Mouse (Mus musculus) MEL (cell line): ENCODE results near the gene Agl. TPM values are rescaled to one million over a fixed set of nuclear protein-coding genes. Genes with fewer than 3 reads are reported as not detected.

Source experiments
- DNase-seq: peaks from one replicate; pipeline ENCODE4 v3.0.0; 2011; ENCODE audit warnings: low read depth, low spot score
- H3K27ac ChIP-seq: 2 replicates; pipeline ENCODE4 v1.5.1; 2012; ENCODE audit warnings: low read depth, mild to moderate bottlenecking, control low read depth, low read length, moderate library complexity; ENCODE audit not compliant: control insufficient read depth
- H3K27me3 ChIP-seq, 2 experiments: fragments of 150-350 bp in 1 of 2; sonication (generic) in 1 of 2; 2 replicates each; pipeline ENCODE4 v1.6.1; 2012; ENCODE audit warnings: low read length in 2 of 2, mild to moderate bottlenecking in 2 of 2, improper control_type of control experiment in 1 of 2, moderate library complexity in 1 of 2; ENCODE audit not compliant: insufficient read depth in 2 of 2, control insufficient read depth in 1 of 2
- H3K36me3 ChIP-seq, 2 experiments: 2 replicates each; pipeline ENCODE4 v1.6.1; 2012 to 2014; ENCODE audit warnings: low read length in 2 of 2, improper control_type of control experiment in 1 of 2, inconsistent platforms in 1 of 2, mild to moderate bottlenecking in 1 of 2; ENCODE audit not compliant: insufficient read depth in 2 of 2, control insufficient read depth in 1 of 2
- H3K4me1 ChIP-seq, 2 experiments: fragments of 150-350 bp in 1 of 2; sonication (generic) in 1 of 2; 2 replicates each; pipeline ENCODE4 v1.6.1; 2012; ENCODE audit warnings: low read length in 2 of 2, improper control_type of control experiment in 1 of 2, mild to moderate bottlenecking in 1 of 2; ENCODE audit not compliant: insufficient read depth in 2 of 2, control insufficient read depth in 1 of 2
- H3K4me3 ChIP-seq, 2 experiments: fragments of 150-350 bp in 1 of 2; sonication (generic) in 1 of 2; 2 replicates each; pipeline ENCODE4 v1.5.1; 2012; ENCODE audit warnings: low read depth in 2 of 2, low read length in 2 of 2, mild to moderate bottlenecking in 2 of 2, moderate library complexity in 2 of 2, control low read depth in 1 of 2, improper control_type of control experiment in 1 of 2; ENCODE audit not compliant: control insufficient read depth in 1 of 2, insufficient read depth in 1 of 2
- H3K79me2 ChIP-seq: 2 replicates; pipeline ENCODE4 v1.6.1; 2012; ENCODE audit warnings: mild to moderate bottlenecking, low read length, moderate library complexity; ENCODE audit not compliant: control insufficient read depth, poor library complexity, insufficient read depth
- H3K9ac ChIP-seq: 2 replicates; pipeline ENCODE4 v1.6.1; 2012; ENCODE audit warnings: low read depth, mild to moderate bottlenecking, control low read depth, low read length, moderate library complexity; ENCODE audit not compliant: control insufficient read depth, poor library complexity, severe bottlenecking
- H3K9me3 ChIP-seq: fragments of 150-350 bp; sonication (generic); replicated peaks from 2 replicates; pipeline ENCODE4 v1.6.1; 2012; ENCODE audit warnings: mild to moderate bottlenecking, low read length, improper control_type of control experiment, moderate library complexity; ENCODE audit not compliant: insufficient read depth
- CHD1 ChIP-seq: IDR thresholded peaks from 2 replicates; pipeline ENCODE4 v1.6.1; 2012; ENCODE audit warnings: low read depth, mild to moderate bottlenecking, inconsistent platforms, low read length, improper control_type of control experiment
- CHD2 ChIP-seq: IDR thresholded peaks from 2 replicates; pipeline ENCODE4 v1.6.1; 2011; ENCODE audit warnings: low read length, improper control_type of control experiment
- E2F4 ChIP-seq: IDR thresholded peaks from 2 replicates; pipeline ENCODE4 v1.6.1; 2011; ENCODE audit warnings: low read depth, low read length, improper control_type of control experiment, borderline replicate concordance
- ELF1 ChIP-seq: IDR thresholded peaks from 2 replicates; pipeline ENCODE4 v1.6.1; 2014; ENCODE audit warnings: low read depth, mild to moderate bottlenecking, inconsistent platforms, low read length, improper control_type of control experiment, moderate library complexity
- EP300 ChIP-seq, 2 experiments: IDR thresholded peaks; 2 replicates each; pipeline ENCODE4 v1.6.1; 2011; ENCODE audit warnings: improper control_type of control experiment in 2 of 2, low read length in 2 of 2, low read depth in 1 of 2, mild to moderate bottlenecking in 1 of 2
- ETS1 ChIP-seq: IDR thresholded peaks from 2 replicates; pipeline ENCODE4 v1.6.1; 2012; ENCODE audit warnings: low read depth, mild to moderate bottlenecking, inconsistent platforms, low read length, improper control_type of control experiment, moderate library complexity
- GABPA ChIP-seq: IDR thresholded peaks from 2 replicates; pipeline ENCODE4 v1.6.1; 2012; ENCODE audit warnings: low read depth, mild to moderate bottlenecking, inconsistent platforms, low read length, improper control_type of control experiment, moderate library complexity
- GATA1 ChIP-seq: IDR thresholded peaks from 2 replicates; pipeline ENCODE4 v1.6.1; 2011; ENCODE audit warnings: low read depth, low read length, improper control_type of control experiment
- HCFC1 ChIP-seq: IDR thresholded peaks from 2 replicates; pipeline ENCODE4 v1.6.1; 2012; ENCODE audit warnings: low read depth, mild to moderate bottlenecking, inconsistent platforms, low read length, improper control_type of control experiment, moderate library complexity
- MAFK ChIP-seq: IDR thresholded peaks from 2 replicates; pipeline ENCODE4 v1.6.1; 2011; ENCODE audit warnings: low read depth, mild to moderate bottlenecking, low read length, improper control_type of control experiment, borderline replicate concordance
- MAX ChIP-seq: IDR thresholded peaks from 2 replicates; pipeline ENCODE4 v1.6.1; 2011; ENCODE audit warnings: low read length, improper control_type of control experiment
- MAZ ChIP-seq: IDR thresholded peaks from 2 replicates; pipeline ENCODE4 v1.6.1; 2012; ENCODE audit warnings: low read depth, mild to moderate bottlenecking, inconsistent platforms, low read length, improper control_type of control experiment
- MXI1 ChIP-seq: IDR thresholded peaks from 2 replicates; pipeline ENCODE4 v1.6.1; 2011; ENCODE audit warnings: mild to moderate bottlenecking, low read depth, low read length, improper control_type of control experiment
- NELFE ChIP-seq: IDR thresholded peaks from 2 replicates; pipeline ENCODE4 v1.6.1; 2011; ENCODE audit warnings: low read depth, low read length, improper control_type of control experiment
- NRF1 ChIP-seq: IDR thresholded peaks from 2 replicates; pipeline ENCODE4 v1.6.1; 2014; ENCODE audit warnings: low read depth, mild to moderate bottlenecking, inconsistent platforms, low read length, improper control_type of control experiment, moderate library complexity; ENCODE audit not compliant: poor library complexity, insufficient read depth, severe bottlenecking
- POLR2A ChIP-seq, 2 experiments: IDR thresholded peaks; 2 replicates each; pipeline ENCODE4 v1.6.1; 2011 to 2012; ENCODE audit warnings: low read length in 2 of 2, mild to moderate bottlenecking in 2 of 2, control low read depth in 1 of 2, improper control_type of control experiment in 1 of 2, low read depth in 1 of 2, moderate library complexity in 1 of 2; ENCODE audit not compliant: control insufficient read depth in 1 of 2, insufficient read depth in 1 of 2, poor library complexity in 1 of 2
- POLR2AphosphoS2 ChIP-seq: IDR thresholded peaks from 2 replicates; pipeline ENCODE4 v1.6.1; 2011; ENCODE audit warnings: low read length, improper control_type of control experiment
- POLR2AphosphoS5 ChIP-seq: IDR thresholded peaks from 2 replicates; pipeline ENCODE4 v1.6.1; 2012; ENCODE audit warnings: low read depth, borderline replicate concordance, mild to moderate bottlenecking, inconsistent platforms, low read length, moderate library complexity, mixed read lengths
- RCOR1 ChIP-seq: IDR thresholded peaks from 2 replicates; pipeline ENCODE4 v1.6.1; 2012; ENCODE audit warnings: low read depth, mild to moderate bottlenecking, inconsistent platforms, low read length, improper control_type of control experiment
- SIN3A ChIP-seq: IDR thresholded peaks from 2 replicates; pipeline ENCODE4 v1.6.1; 2012; ENCODE audit warnings: low read length, improper control_type of control experiment, inconsistent platforms
- SMC3 ChIP-seq: IDR thresholded peaks from 2 replicates; pipeline ENCODE4 v1.6.1; 2011; ENCODE audit warnings: low read depth, low read length, improper control_type of control experiment
- TCF12 ChIP-seq: IDR thresholded peaks from 2 replicates; pipeline ENCODE4 v1.6.1; 2014; ENCODE audit warnings: low read depth, mild to moderate bottlenecking, inconsistent platforms, low read length, improper control_type of control experiment, moderate library complexity
- UBTF ChIP-seq: IDR thresholded peaks from 2 replicates; pipeline ENCODE4 v1.6.1; 2012; ENCODE audit warnings: low read depth, mild to moderate bottlenecking, inconsistent platforms, low read length, improper control_type of control experiment, moderate library complexity, borderline replicate concordance; ENCODE audit not compliant: insufficient read depth
- USF1 ChIP-seq: IDR thresholded peaks from 2 replicates; pipeline ENCODE4 v1.6.1; 2014; ENCODE audit warnings: low read depth, mild to moderate bottlenecking, inconsistent platforms, low read length, improper control_type of control experiment, moderate library complexity
- USF2 ChIP-seq, 2 experiments: IDR thresholded peaks; 2 replicates each; pipeline ENCODE4 v1.6.1; 2011 to 2012; ENCODE audit warnings: improper control_type of control experiment in 2 of 2, low read length in 2 of 2, borderline replicate concordance in 1 of 2, inconsistent platforms in 1 of 2, low read depth in 1 of 2, mild to moderate bottlenecking in 1 of 2; ENCODE audit not compliant: insufficient read depth in 1 of 2
- ZC3H11A ChIP-seq: IDR thresholded peaks from 2 replicates; pipeline ENCODE4 v1.6.1; 2012; ENCODE audit warnings: low read depth, mild to moderate bottlenecking, inconsistent platforms, low read length, improper control_type of control experiment
- polyA plus RNA-seq, 2 experiments: library from polyadenylated mRNA; stranded (reverse) in 1 of 2; unstranded in 1 of 2; fragments of >175 nt in 1 of 2; fragments of >200 nt in 1 of 2; gene quantifications; 2 replicates each; pipeline versions ENCODE4 v1.2.1 to v1.2.4; 2012; ENCODE audit warnings: low replicate concordance in 2 of 2, low read depth in 1 of 2; ENCODE audit not compliant: insufficient read length in 2 of 2, insufficient read depth in 1 of 2, missing spikeins in 1 of 2
- total RNA-seq: library from RNA; depleted of rRNA; stranded (reverse); fragments of 300-350 nt; gene quantifications from 2 replicates; pipeline ENCODE4 v1.2.3, GENCODE M21; 2012

Agl gene
- total and polyA plus RNA-seq, 3 experiments = 4.6 to 21.1 (median 11.9) TPM

DNA sequence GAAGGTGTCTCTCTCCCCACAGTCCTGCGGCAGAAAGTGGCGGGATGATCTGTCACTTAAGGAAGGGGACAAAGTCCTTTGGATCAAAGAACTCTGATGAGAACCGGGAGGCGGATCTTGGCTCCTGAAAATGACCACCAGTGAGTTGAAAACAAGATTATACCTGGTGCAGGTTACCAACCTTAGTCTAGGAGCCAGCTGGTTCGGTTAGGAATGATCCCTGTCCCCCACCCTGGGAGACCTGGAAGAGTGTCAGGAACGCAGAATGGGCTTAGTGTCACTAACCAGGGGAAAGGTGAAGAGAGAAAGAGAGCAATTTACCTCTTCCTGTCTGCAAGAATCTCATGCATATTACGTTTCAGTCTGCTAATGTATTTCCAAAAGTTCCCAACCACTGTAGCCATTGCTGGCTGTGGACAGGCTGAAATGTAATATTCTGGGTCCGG lies 95.5 kb downstream of the Agl start, which contains the start of gene Slc35a3:
TSS of gene Slc35a3 (minus strand) at position 396 of the 446 bp plus-strand sequence.
- no peaks in the 10 kb centered on the region for H3K9me3 ChIP-seq
- peak within 1 kb of the TSS; percentile 92 to 93 for H3K4me3 ChIP-seq
- H3K36me3 ChIP-seq = peaks cover 0 to 9% of the 10 kb centered on the region in 2 experiments; a peak in 2 of 4 replicates
- peak within 1 kb of the TSS; percentile 94 for H3K9ac ChIP-seq
- TF ChIP-seq MXI1 (peak; percentile 17; the same call in 1 of the 2 replicates), SIN3A (peak; percentile 53; the same call in 1 of the 2 replicates), TCF12 (peak; percentile 2; the same call in 1 of the 2 replicates), MAZ (no peak), E2F4 (peak; percentile 35; the same call in 1 of the 2 replicates), USF2 (IDR thresholded peaks at IDR 0.05; ENCODE audit: borderline replicate concordance in 1 of 2, insufficient read depth in 1 of 2, low read depth in 1 of 2, low read length in 2 of 2) (no peak), RCOR1 (0 out of 2 replicates have a peak, but pooled peaks have one; percentile 2), GATA1 (no peak), GABPA (no peak), NRF1 (no peak), POLR2A (IDR thresholded peaks at IDR 0.05; ENCODE audit: control insufficient read depth in 1 of 2, insufficient read depth in 1 of 2, low read depth in 1 of 2, low read length in 2 of 2, poor library complexity in 1 of 2) (no peak), POLR2AphosphoS2 (no peak), MAFK (no peak)
- H3K4me1 ChIP-seq = peaks cover 4 to 17% of the 10 kb centered on the region in 2 experiments; a peak in 3 of 4 replicates
- no peaks in the 10 kb centered on the region for H3K27me3 ChIP-seq
- peak within 1 kb of the TSS; percentile 36 for H3K27ac ChIP-seq
- no peak for DNase-seq
- H3K79me2 ChIP-seq = peaks cover 26% of the 10 kb centered on the region

DNA sequence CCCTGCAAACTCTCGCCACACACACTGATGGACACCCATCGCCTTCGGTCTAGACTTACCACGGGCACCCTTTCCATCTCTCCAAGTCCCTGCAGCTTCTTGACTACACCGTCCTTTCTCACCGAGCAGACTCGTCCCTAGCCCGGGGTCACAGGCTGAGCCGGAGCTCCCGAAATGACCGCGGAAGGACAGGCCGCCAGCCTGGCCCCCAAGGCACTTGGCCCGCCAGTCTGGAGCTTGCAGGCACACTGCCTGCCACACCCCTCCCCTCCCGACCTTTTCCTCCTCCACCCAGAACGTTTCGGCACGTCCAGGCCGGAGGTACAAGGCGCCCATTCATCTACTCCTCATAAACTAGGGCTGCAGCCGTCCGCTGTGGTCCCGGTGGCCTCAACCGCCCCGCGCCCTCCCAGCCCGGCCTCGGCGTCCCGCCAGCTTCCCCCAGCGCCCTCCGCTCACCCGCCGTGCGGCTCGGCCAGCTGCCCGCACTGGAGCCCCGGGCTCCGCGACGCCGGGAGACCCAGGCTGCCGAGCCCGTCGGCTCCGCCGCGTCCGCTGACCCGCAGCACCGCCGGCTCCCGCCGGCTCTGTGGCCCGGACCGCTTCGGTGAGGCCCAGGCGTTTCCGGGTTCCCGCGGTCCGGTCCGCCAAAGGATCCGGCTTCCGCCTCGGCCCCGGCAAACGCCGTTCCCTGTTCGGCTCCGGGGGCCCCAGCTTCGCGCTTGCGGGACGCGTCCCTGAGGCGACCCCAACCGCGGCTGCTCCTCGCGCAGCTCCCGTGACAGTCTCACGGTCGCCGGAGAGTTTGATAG lies 96.1 kb downstream of the Agl start:
- peak overlapping the region; percentile 92 to 93 for H3K4me3 ChIP-seq
- H3K79me2 ChIP-seq = peaks cover 26% of the 10 kb centered on the region
- H3K9me3 ChIP-seq = no peaks in the 10 kb centered on the region
- H3K4me1 ChIP-seq = peaks cover 4 to 17% of the 10 kb centered on the region in 2 experiments; a peak in 3 of 4 replicates
- peak; percentile 81 for DNase-seq
- peaks cover 2 to 10% of the 10 kb centered on the region in 2 experiments; a peak in 2 of 4 replicates for H3K36me3 ChIP-seq
- H3K27ac ChIP-seq = peak overlapping the region; percentile 36
- H3K9ac ChIP-seq = peak overlapping the region; percentile 94
- H3K27me3 ChIP-seq = no peaks in the 10 kb centered on the region
- no peak for TF ChIP-seq USF2 (IDR thresholded peaks at IDR 0.05; ENCODE audit: borderline replicate concordance in 1 of 2, insufficient read depth in 1 of 2, low read depth in 1 of 2, low read length in 2 of 2)
- TF ChIP-seq MAZ = no peak
- 0 out of 2 replicates have a peak, but pooled peaks have one; percentile 71 for TF ChIP-seq UBTF
- TF ChIP-seq NELFE = peak; percentile 75
- TF ChIP-seq ETS1 = peak; percentile 52; the same call in 1 of the 2 replicates
- no peak; a peak in 1 of 4 replicates for TF ChIP-seq EP300 (IDR thresholded peaks at IDR 0.05; ENCODE audit: low read depth in 1 of 2, low read length in 2 of 2)
- no peak for TF ChIP-seq POLR2AphosphoS5
- 0 out of 2 replicates have a peak, but pooled peaks have one; percentile 34 for TF ChIP-seq NRF1
- TF ChIP-seq MAX = 0 out of 2 replicates have a peak, but pooled peaks have one; percentile 12
- peak; percentile 64 for TF ChIP-seq TCF12
- 0 out of 2 replicates have a peak, but pooled peaks have one; percentile 30 for TF ChIP-seq USF1
- peak; percentile 95 for TF ChIP-seq ELF1
- TF ChIP-seq POLR2AphosphoS2 = 0 out of 2 replicates have a peak, but pooled peaks have one; percentile 31
- TF ChIP-seq MXI1 = peak; percentile 65
- no peak for TF ChIP-seq CHD2
- 0 out of 2 replicates have a peak, but pooled peaks have one; percentile 29 for TF ChIP-seq CHD1
- TF ChIP-seq HCFC1 = peak; percentile 86
- TF ChIP-seq ZC3H11A = no peak
- no peak for TF ChIP-seq SMC3
- peak; percentile 88 for TF ChIP-seq SIN3A
